Mouse (Mus musculus) forebrain, embryonic 13.5 days (tissue): ENCODE measurements at regions not wholly inside any gene's neighbourhood (a gene's known extent, or its start where the extent isn't known, plus 50 kb on each side); places are given as distances from the start of the nearest gene placed in this dataset. TPM values are rescaled to one million over a fixed set of nuclear protein-coding genes. Genes with fewer than 3 reads are reported as not detected.

Source experiments
- ATAC-seq: fragments of 200-750 bp; cut with Nextera tagmentation; 2 replicates; pipeline ENCODE4 v1.8.0; 2017
- H3K27ac ChIP-seq: fragments of 300-500 bp; sonication (generic); 2 replicates; pipeline ENCODE4 v1.5.1; 2015; ENCODE audit warnings: inconsistent platforms, mild to moderate bottlenecking, moderate library complexity
- H3K27me3 ChIP-seq: fragments of 300-500 bp; sonication (generic); 2 replicates; pipeline ENCODE4 v1.6.1; 2015; ENCODE audit warnings: mild to moderate bottlenecking, inconsistent platforms
- H3K36me3 ChIP-seq: fragments of 300-500 bp; sonication (generic); 2 replicates; pipeline ENCODE4 v1.6.1; 2015; ENCODE audit warnings: mild to moderate bottlenecking, inconsistent platforms; ENCODE audit not compliant: poor library complexity, severe bottlenecking
- H3K4me1 ChIP-seq: fragments of 300-500 bp; sonication (generic); 2 replicates; pipeline ENCODE4 v1.6.1; 2015; ENCODE audit warnings: inconsistent platforms
- H3K4me2 ChIP-seq: fragments of 300-500 bp; sonication (generic); 2 replicates; pipeline ENCODE4 v1.6.1; 2015; ENCODE audit warnings: inconsistent platforms, mild to moderate bottlenecking, moderate library complexity
- H3K4me3 ChIP-seq: fragments of 300-500 bp; sonication (generic); 2 replicates; pipeline ENCODE4 v1.5.1; 2015; ENCODE audit warnings: mild to moderate bottlenecking, inconsistent platforms
- H3K9ac ChIP-seq: fragments of 300-500 bp; sonication (generic); 2 replicates; pipeline ENCODE4 v1.6.1; 2015; ENCODE audit warnings: mild to moderate bottlenecking, inconsistent platforms
- H3K9me3 ChIP-seq: fragments of 300-500 bp; sonication (generic); replicated peaks from 2 replicates; pipeline ENCODE4 v1.6.1; 2016; ENCODE audit warnings: inconsistent platforms
- WGBS: fragments of 180-500 bp; shearing (Covaris S2); methylation state at CpG from one replicate; pipeline ENCODE4 v1.1.7; 2015; 5-methylcytosine and 5-hydroxymethylcytosine counted together
- microRNA counts: library from miRNA; unstranded; fragments of <30 nt; microRNA quantifications from one replicate; lab custom pipeline; 2016
- microRNA-seq: library from miRNA; unstranded; fragments of <30 nt; microRNA quantifications from one replicate; pipeline ENCODE4, GENCODE M21; 2016

DNA sequence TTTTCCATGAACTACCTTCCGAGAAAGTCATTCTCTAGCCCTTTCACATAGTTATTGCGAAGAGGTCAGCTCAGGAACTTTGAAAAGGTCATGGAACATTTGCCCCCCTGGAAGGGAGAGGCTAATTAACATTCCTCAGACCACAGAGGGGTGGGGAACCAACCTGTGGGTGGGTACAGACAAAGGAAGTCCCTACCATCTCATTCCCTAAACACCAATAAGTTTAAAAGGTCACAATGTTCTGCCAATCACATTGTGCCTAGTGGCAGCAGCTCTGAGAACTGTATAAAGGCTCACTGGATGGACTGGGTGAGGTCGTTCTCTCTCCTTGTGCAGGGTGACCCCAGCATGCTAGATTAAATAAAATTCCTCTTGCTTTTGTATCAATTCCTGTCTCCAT, 64.8 kb upstream of the Ccdc85a start:
- H3K9me3 ChIP-seq = no peaks in the 10 kb centered on the region
- H3K27ac ChIP-seq = no peak overlapping the region
- H3K27me3 ChIP-seq = no peaks in the 10 kb centered on the region
- ATAC-seq = no peak
- no peak overlapping the region for H3K4me2 ChIP-seq
- WGBS = 15% methylated on average over 3 of the region's 3 CpGs
- H3K4me3 ChIP-seq = no peak overlapping the region
- H3K4me1 ChIP-seq = no peaks in the 10 kb centered on the region
- no peak overlapping the region for H3K9ac ChIP-seq
- H3K36me3 ChIP-seq = no peaks in the 10 kb centered on the region

DNA sequence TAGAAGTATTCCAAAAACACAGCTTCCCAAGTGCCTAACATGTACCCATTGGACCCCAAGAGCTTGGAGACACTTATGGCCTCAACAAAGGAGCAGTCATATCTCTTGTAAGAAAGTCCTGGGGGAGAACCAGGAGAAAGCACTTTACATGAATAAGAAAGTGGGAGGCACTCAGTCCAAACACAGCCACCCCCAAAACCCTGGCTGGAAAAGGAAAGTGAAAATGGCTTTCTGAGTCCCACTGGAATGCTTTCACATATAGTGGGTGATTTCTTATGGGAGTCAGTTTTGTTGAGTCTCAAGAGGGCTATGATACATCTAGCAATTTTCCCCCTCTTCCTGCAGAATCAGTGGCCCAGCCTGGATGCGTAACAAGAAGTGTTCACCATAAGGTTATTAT, 55.0 kb upstream of the Ccdc85a start:
- Histone ChIP-seq H3K4me2 (no peak overlapping the region), H3K9me3 (no peaks in the 10 kb centered on the region), H3K27ac (no peak overlapping the region), H3K4me1 (no peaks in the 10 kb centered on the region), H3K4me3 (no peak overlapping the region), H3K27me3 (no peaks in the 10 kb centered on the region), H3K9ac (no peak overlapping the region), H3K36me3 (no peaks in the 10 kb centered on the region)
- WGBS = 94% methylated on average over 1 of the region's 1 CpGs
- no peak for ATAC-seq

DNA sequence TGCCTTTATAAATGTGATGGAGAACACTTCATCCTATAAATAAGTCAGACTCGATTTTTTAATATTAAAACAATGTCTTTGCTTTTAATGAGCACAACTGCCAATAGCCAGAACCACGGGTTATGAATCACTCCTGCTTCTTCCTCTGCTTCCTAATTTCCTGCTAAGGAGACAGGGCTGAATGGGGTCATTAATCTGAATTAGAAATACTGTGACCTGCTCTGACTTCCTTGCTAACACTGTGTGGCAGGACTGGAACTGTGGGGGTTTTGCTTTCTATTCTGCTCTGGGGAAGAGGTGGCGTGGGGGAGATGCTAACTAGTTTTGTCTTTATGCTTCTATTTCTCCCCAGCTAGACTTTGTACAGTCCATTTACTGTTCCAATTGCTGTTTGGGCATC, 52.6 kb upstream of the Ccdc85a start:
- no peak overlapping the region for H3K27ac ChIP-seq
- no peaks in the 10 kb centered on the region for H3K9me3 ChIP-seq
- H3K4me3 ChIP-seq = no peak overlapping the region
- H3K4me2 ChIP-seq = no peak overlapping the region
- no peaks in the 10 kb centered on the region for H3K4me1 ChIP-seq
- no peak overlapping the region for H3K9ac ChIP-seq
- no peaks in the 10 kb centered on the region for H3K36me3 ChIP-seq
- 72% methylated on average over 3 of the region's 3 CpGs for WGBS
- no peaks in the 10 kb centered on the region for H3K27me3 ChIP-seq
- no peak for ATAC-seq

MicroRNAs encoded in the stretch of these regions (microRNA counts, 519-probe panel; counts per million panel counts)
- microRNA mmu-miR-216a (lab: Ali Mortazavi, UCI) = 177 counts per million, percentile 53 among the panel's probes with 10 or more counts
- 2,193 counts per million, percentile 59 among the panel's probes with 10 or more counts for microRNA mmu-miR-216b (lab: Ali Mortazavi, UCI)
- 177 counts per million, percentile 53 among the panel's probes with 10 or more counts for microRNA mmu-miR-217 (lab: Ali Mortazavi, UCI)

Small RNAs in the stretch of these regions (microRNA-seq; reads per million reads assigned to microRNA genes)
- gene Mir216a (19.3 reads per million, percentile 30 among the genes with 10 or more reads in this experiment), gene Mir216b (not detected), gene Mir216c (not detected), gene Mir217 (61.7 reads per million, percentile 44 among the genes with 10 or more reads in this experiment)
